Mouse (Mus musculus): ENCODE data around the gene 0610040J01Rik. TPM values are rescaled to one million over a fixed set of nuclear protein-coding genes. Genes with fewer than 3 reads are reported as not detected.

0610040J01Rik gene
- polyA plus RNA-seq, 1 experiment from 2014 or later, result 21.5 TPM

DNA sequence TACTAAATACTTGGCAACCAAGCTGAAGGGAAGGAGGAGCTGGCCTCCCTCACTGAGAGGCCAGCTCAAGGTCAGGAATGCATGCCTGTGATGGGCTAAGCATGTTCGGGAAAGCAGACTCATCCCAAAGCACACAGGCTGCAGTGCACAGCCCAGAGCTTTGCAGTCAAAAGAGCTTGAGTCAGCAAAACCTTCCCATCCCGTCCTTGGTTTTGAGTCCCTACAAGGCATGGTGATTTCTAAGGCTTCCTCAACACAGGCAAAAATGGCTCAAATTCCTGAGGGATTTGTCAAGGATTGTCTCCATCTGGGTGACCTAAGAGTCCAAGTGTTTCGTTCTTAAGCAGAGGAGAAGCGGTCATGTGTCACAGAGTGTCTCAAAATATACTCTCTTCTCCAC is 106.0 kb downstream of the 0610040J01Rik start:
- no peak overlapping the region for H3K4me2 ChIP-seq (replicated peaks; ENCODE audit: low read depth, low read length)
- H3K4me1 ChIP-seq (ENCODE audit: insufficient read depth, low read depth, low read length), result no peaks in the 10 kb centered on the region
- WGBS, result 41% methylated on average over 4 of the region's 4 CpGs
- TF ChIP-seq CTCF (IDR thresholded peaks at IDR 0.05), result no peak
- no peak for TF ChIP-seq EP300 (IDR thresholded peaks at IDR 0.05)
- no peaks in the 10 kb centered on the region for H3K36me3 ChIP-seq (ENCODE audit: insufficient read depth, low read length)
- no peak overlapping the region for H3K4me3 ChIP-seq (ENCODE audit: low read depth, low read length)
- no peaks in the 10 kb centered on the region for H3K27me3 ChIP-seq (replicated peaks; ENCODE audit: insufficient read depth, low read length)
- H3K9ac ChIP-seq (replicated peaks; ENCODE audit: low read depth), result no peak overlapping the region
- DNase-seq (ENCODE audit: low spot score) (peak; percentile 86), ATAC-seq (peak; percentile 90)
- no peak overlapping the region for H3K27ac ChIP-seq (ENCODE audit: low read length)
- no peaks in the 10 kb centered on the region for H3K9me3 ChIP-seq (ENCODE audit: low read length)

DNA sequence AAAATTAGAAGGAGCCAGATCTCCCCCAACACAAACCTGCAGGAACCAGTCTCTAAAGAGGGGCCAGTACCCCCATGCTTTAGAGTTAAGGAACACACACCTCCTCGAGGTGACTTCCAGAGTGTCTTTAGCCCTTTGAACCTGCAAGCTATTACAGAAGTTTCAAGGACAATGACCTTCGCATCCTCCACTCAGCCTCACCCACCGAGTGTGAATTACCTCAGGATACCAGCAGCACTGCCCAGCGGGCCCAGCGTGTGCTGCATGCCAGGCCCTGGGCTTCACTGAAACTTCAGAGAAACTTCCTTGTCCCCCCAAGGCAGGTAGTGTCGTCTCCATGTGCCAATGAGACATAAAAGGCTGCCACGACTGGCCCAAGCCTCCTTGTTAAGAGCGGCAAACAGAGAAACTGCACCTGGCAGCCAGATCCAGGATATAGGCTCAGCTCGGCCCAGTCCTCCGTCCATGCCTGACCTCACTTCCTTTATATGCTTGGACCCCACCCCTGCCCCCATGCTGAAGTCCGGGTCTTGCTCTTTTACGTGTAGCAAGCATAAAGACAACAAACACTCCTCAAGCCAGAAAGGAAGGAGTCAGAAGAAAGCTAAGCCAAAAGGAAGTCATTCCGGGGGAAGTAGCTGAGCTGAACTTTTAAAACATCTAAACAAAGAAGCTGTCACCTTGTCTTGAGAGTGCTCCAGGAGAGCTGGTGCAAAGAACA is 111.3 kb downstream of the 0610040J01Rik start:
- ATAC-seq, result peak; percentile 84

DNA sequence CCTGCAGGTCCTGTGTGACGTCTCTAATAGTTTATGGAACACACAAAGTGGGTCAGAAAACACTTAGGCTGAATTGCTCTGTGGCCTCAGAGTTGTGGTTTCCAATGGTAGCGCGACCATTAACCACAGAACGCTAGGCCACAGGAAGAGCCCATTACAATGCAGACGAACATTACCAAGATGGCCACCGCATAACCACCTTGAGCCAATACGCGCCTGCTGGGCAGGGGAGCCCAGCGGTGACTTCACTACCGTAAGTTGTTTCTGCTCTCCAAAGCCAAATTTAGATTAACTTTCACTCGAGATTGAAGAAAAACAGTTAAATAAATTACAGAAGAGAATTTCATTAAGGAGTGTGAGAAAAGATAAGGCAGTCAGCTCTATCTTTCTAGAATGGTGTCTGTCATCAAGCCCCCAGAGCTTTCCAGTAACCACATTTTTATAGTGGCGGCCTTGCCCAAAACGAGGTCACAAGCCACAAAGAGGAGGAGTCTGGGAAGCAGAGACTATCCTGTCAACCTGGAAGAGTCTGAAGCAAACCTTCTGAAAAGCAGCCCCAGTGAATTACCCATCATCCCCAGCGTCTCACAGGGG is 113.0 kb downstream of the 0610040J01Rik start:
- WGBS, result 83% methylated on average over 14 of the region's 14 CpGs
- DNase-seq (ENCODE audit: low spot score) (no peak), ATAC-seq (no peak)
- no peaks in the 10 kb centered on the region for H3K27me3 ChIP-seq (replicated peaks; ENCODE audit: insufficient read depth, low read length)
- H3K9ac ChIP-seq (replicated peaks; ENCODE audit: low read depth), result no peak overlapping the region
- H3K27ac ChIP-seq (ENCODE audit: low read length), result no peak overlapping the region
- H3K4me2 ChIP-seq (replicated peaks; ENCODE audit: low read depth, low read length), result no peak overlapping the region
- H3K4me3 ChIP-seq (ENCODE audit: low read depth, low read length), result no peak overlapping the region
- TF ChIP-seq EP300 (IDR thresholded peaks at IDR 0.05), result no peak
- no peak for TF ChIP-seq CTCF (IDR thresholded peaks at IDR 0.05)
- H3K9me3 ChIP-seq (ENCODE audit: low read length), result no peaks in the 10 kb centered on the region
- H3K36me3 ChIP-seq (ENCODE audit: insufficient read depth, low read length), result peaks cover 10% of the 10 kb centered on the region; the same call in 1 of the 2 replicates
- H3K4me1 ChIP-seq (ENCODE audit: insufficient read depth, low read depth, low read length), result no peaks in the 10 kb centered on the region

More for the DNA sequence above, 111.3 kb downstream of the 0610040J01Rik start:
- no peak overlapping the region for H3K4me2 ChIP-seq (replicated peaks; ENCODE audit: low read depth, low read length)
- DNase-seq (ENCODE audit: low spot score), result peak; percentile 53
- no peak overlapping the region for H3K4me3 ChIP-seq (ENCODE audit: low read depth, low read length)
- peaks cover 8% of the 10 kb centered on the region; the same call in 1 of the 2 replicates for H3K36me3 ChIP-seq (ENCODE audit: insufficient read depth, low read length)
- H3K4me1 ChIP-seq (ENCODE audit: insufficient read depth, low read depth, low read length), result no peaks in the 10 kb centered on the region
- H3K9ac ChIP-seq (replicated peaks; ENCODE audit: low read depth), result no peak overlapping the region
- H3K27ac ChIP-seq (ENCODE audit: low read length), result peak overlapping the region; percentile 51; the same call in 1 of the 2 replicates
- no peaks in the 10 kb centered on the region for H3K9me3 ChIP-seq (ENCODE audit: low read length)
- TF ChIP-seq EP300 (IDR thresholded peaks at IDR 0.05) (no peak), CTCF (IDR thresholded peaks at IDR 0.05) (no peak)
- no peaks in the 10 kb centered on the region for H3K27me3 ChIP-seq (replicated peaks; ENCODE audit: insufficient read depth, low read length)
- 54% methylated on average over 13 of the region's 13 CpGs for WGBS

DNA sequence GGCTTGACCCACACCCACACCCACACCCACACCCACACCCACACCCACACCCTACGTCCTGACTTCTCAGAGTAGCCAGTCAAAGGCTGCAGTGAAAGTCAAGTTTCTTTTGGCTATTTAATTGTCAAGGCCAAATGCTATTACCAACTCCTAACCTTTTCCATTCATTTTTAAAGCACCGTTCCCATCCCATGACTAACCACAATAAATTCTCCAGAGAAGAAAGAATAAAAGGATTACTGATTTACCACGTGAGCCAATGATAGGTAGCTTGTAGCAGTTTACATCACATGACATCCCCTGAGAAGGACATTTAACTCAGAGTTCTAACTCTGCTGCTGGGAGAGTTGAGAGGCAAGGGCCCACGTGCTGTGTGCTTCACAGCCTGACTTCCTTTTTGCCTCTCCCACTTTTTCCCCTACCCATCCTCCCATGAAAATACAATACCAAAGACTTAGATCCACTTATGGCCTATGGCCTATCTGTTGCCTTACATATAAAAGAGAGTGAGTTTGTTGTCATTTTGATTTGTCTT is 118.7 kb downstream of the 0610040J01Rik start:
- Histone ChIP-seq H3K4me3 (ENCODE audit: low read depth, low read length) (no peak overlapping the region), H3K4me1 (ENCODE audit: insufficient read depth, low read depth, low read length) (no peaks in the 10 kb centered on the region), H3K9ac (replicated peaks; ENCODE audit: low read depth) (no peak overlapping the region), H3K27ac (ENCODE audit: low read length) (no peak overlapping the region), H3K36me3 (ENCODE audit: insufficient read depth, low read length) (peaks cover 14% of the 10 kb centered on the region; the same call in 1 of the 2 replicates), H3K27me3 (replicated peaks; ENCODE audit: insufficient read depth, low read length) (no peaks in the 10 kb centered on the region), H3K4me2 (replicated peaks; ENCODE audit: low read depth, low read length) (no peak overlapping the region), H3K9me3 (ENCODE audit: low read length) (no peaks in the 10 kb centered on the region)
- no peak for ATAC-seq
- no peak for DNase-seq (ENCODE audit: low spot score)
- TF ChIP-seq EP300 (IDR thresholded peaks at IDR 0.05) (no peak), CTCF (IDR thresholded peaks at IDR 0.05) (no peak)
- 68% methylated on average over 4 of the region's 4 CpGs for WGBS

DNA sequence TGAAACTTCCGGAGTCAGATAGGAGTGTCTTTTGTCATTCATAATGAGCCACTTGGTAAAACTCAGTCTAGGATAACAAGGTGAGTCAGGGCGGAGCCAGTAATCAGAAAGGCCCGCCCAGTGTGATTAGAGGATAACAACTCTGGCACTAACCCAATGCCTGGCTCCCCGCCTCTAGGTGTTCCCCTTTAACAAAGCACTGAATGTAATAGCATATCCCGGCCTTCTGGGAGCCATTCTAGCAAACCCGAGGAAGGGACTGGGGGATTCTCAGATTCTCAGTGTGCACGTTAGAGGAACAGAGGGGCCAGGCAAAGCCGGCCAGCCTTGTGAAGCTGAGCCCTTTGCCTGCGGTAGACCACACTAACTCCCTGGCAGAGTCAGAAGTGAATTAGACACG is 120.7 kb downstream of the 0610040J01Rik start:
- Histone ChIP-seq H3K9me3 (ENCODE audit: low read length) (no peaks in the 10 kb centered on the region), H3K27me3 (replicated peaks; ENCODE audit: insufficient read depth, low read length) (no peaks in the 10 kb centered on the region), H3K4me1 (ENCODE audit: insufficient read depth, low read depth, low read length) (0 out of 2 replicates have a peak, but pooled peaks cover 4% of the 10 kb centered on the region), H3K4me3 (ENCODE audit: low read depth, low read length) (no peak overlapping the region), H3K9ac (replicated peaks; ENCODE audit: low read depth) (no peak overlapping the region), H3K4me2 (replicated peaks; ENCODE audit: low read depth, low read length) (no peak overlapping the region; the same call in 1 of the 2 replicates), H3K27ac (ENCODE audit: low read length) (peak overlapping the region; percentile 29; the same call in 1 of the 2 replicates), H3K36me3 (ENCODE audit: insufficient read depth, low read length) (peaks cover 13% of the 10 kb centered on the region; the same call in 1 of the 2 replicates)
- no peak for TF ChIP-seq EP300 (IDR thresholded peaks at IDR 0.05)
- peak; percentile 9; the same call in 1 of the 2 replicates for TF ChIP-seq CTCF (IDR thresholded peaks at IDR 0.05)
- ATAC-seq (peak; percentile 48), DNase-seq (ENCODE audit: low spot score) (peak; percentile 53)
- 47% methylated on average over 10 of the region's 10 CpGs for WGBS

DNA sequence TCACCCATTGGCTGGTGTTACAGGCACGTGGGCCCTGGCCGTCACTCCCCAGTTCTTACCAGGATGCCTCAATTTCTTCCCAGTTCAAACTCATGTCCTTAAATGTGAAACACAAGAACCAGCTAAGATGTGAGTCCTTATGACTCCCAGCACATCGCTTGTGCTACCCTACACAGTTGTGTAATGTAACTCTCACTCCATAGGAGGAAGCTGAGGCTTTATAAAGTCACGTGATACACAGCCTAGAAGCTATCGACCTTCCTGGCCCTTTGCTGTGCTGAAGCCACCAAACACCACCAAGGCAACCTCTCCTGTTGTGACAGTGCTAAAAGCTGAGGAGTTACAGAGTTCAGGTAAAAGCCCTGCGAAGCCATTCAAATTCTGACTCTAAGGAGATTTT is 123.4 kb downstream of the 0610040J01Rik start:
- 79% methylated on average over 6 of the region's 6 CpGs for WGBS
- Histone ChIP-seq H3K36me3 (ENCODE audit: insufficient read depth, low read length) (peaks cover 8% of the 10 kb centered on the region; the same call in 1 of the 2 replicates), H3K9me3 (ENCODE audit: low read length) (no peaks in the 10 kb centered on the region), H3K4me3 (ENCODE audit: low read depth, low read length) (no peak overlapping the region), H3K27ac (ENCODE audit: low read length) (no peak overlapping the region), H3K4me1 (ENCODE audit: insufficient read depth, low read depth, low read length) (0 out of 2 replicates have a peak, but pooled peaks cover 4% of the 10 kb centered on the region), H3K27me3 (replicated peaks; ENCODE audit: insufficient read depth, low read length) (no peaks in the 10 kb centered on the region), H3K4me2 (replicated peaks; ENCODE audit: low read depth, low read length) (no peak overlapping the region), H3K9ac (replicated peaks; ENCODE audit: low read depth) (no peak overlapping the region)
- no peak for ATAC-seq
- TF ChIP-seq EP300 (IDR thresholded peaks at IDR 0.05), result no peak
- TF ChIP-seq CTCF (IDR thresholded peaks at IDR 0.05), result no peak
- no peak for DNase-seq (ENCODE audit: low spot score)

Data from lung, postnatal 0 days (tissue).